Mouse (Mus musculus): ENCODE data around the gene Sdhb.

Gene Sdhb

GRCm38 (mm10) chr4:141014114-141014513, 53.1 kb downstream of the Sdhb start:
- no peak for DNase-seq (ENCODE audit: low spot score in 2 of 2)

DNA sequence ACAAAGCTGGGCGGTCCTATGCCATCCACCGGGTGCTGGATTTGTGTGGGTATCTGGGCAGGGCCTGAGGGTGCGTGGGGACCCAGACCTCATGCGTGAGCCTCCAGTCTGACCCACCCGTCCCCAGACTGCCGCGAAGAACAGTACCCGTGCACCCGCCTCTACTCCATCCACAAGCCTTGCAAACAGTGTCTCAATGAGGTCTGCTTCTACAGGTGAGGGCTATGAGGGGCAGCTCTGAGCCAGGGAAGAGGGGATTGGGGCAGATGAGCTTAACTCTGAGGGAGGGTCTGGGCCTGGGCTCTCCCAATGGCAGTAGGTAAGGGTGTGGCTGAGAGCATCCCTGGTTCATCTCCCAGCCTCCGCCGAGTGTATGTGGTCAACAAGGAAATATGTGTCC, 53.9 kb downstream of the Sdhb start:
- no peak for DNase-seq (ENCODE audit: low spot score in 2 of 2)

- no peak for DNase-seq (ENCODE audit: low spot score in 2 of 2)
These were observed 54.4 kb downstream of the Sdhb start for GRCm38 (mm10) chr4:141015356-141015755.

GRCm38 (mm10) chr4:141016311-141016710, 55.3 kb downstream of the Sdhb start:
- no peak for DNase-seq (ENCODE audit: low spot score in 2 of 2)

GRCm38 (mm10) chr4:141017657-141018436, 56.8 kb downstream of the Sdhb start:
- no peak for DNase-seq (ENCODE audit: low spot score in 2 of 2)

- DNase-seq (ENCODE audit: low spot score in 2 of 2) = no peak
These were observed 59.2 kb downstream of the Sdhb start for GRCm38 (mm10) chr4:141020220-141020619.

GRCm38 (mm10) chr4:141020811-141021613, 60.0 kb downstream of the Sdhb start:
- DNase-seq (ENCODE audit: low spot score in 2 of 2) = peak; percentile 83 to 85

DNA sequence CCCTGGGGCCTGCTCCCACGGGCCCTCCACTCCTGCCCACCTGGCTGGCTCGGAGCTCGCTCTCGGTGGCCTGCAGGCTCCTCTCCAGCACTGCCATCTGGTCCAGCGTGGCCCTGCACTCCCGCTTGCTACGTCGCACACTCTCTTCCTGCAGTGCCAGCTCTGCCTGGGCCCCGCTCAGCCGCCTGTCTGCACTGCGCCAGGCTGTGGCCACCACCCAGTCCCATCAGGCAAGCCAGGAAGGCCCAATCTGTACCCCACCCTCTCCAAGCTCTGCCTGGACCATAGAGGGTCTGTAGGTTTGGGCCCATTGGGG, 60.6 kb downstream of the Sdhb start:
- DNase-seq (ENCODE audit: low spot score in 2 of 2) = no peak

- no peak for DNase-seq (ENCODE audit: low spot score in 2 of 2)
These were observed 63.0 kb downstream of the Sdhb start for GRCm38 (mm10) chr4:141024052-141024451.

- DNase-seq (ENCODE audit: low spot score in 2 of 2) = no peak
These were observed 64.0 kb downstream of the Sdhb start for GRCm38 (mm10) chr4:141024992-141025391.

Data from urinary bladder, postnatal 4 days (tissue).